Comparison of ENCODE assay signal across 8 mouse cellular contexts in the genomic region with DNA sequence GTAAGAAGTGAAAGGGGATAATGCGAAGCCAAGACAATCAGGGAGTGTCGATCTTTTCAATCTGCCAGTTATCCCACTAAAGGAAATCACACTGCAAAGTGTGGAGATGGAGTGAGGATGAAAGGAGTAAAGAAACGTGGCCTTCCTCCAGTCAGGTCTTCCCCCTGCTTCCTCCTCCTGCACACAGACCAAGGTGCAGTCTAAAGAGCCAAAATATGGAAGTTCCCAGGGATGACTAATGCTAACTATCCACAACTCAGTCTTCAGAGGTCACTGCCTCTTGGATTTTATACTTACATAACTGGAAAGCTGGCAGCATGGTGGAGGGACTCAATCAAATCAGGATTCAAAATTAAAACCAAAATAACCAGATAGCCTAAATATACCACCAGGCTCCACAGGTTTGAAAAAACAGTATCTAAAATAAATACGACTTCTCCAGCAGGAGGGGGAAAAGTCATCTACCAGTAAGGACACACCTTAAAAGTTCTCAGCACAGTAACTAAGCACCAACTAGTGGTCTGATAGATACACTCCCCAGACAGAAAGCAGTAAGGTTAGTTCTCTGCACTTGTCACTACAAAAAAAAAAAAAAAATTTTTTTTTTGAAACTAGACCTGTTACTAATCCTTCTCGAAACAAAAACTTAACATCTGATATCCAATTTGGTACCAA. TPM values are rescaled to one million over a fixed set of nuclear protein-coding genes. Genes with fewer than 3 reads are reported as not detected.
DNase-seq lines count a peak whose midpoint lies in the region; ATAC-seq and TF ChIP-seq lines count a peak whose summit lies in the region.

No protein-coding gene starts in this region.

- peak overlapping the region; percentile 99 for H3K27ac ChIP-seq in spleen, adult 2 months (ENCODE audit: insufficient read depth, low read length)
- peak overlapping the region; percentile 95 for H3K27ac ChIP-seq in embryonic facial prominence, embryonic 12.5 days
- H3K27ac ChIP-seq in intestine, postnatal 0 days (ENCODE audit: low read depth, low read length) = peak overlapping the region; percentile 96; the same call in 1 of the 2 replicates

- H3K36me3 ChIP-seq in spleen, adult 2 months (ENCODE audit: control insufficient read depth, insufficient read depth, low read length) = no peaks in the 10 kb centered on the region; the same call in 1 of the 2 replicates
- no peaks in the 10 kb centered on the region for H3K36me3 ChIP-seq in embryonic facial prominence, embryonic 12.5 days
- H3K36me3 ChIP-seq in intestine, postnatal 0 days (ENCODE audit: control insufficient read depth, insufficient read depth) = no peaks in the 10 kb centered on the region

- WGBS in spleen, adult 2 months = 4% methylated on average over 5 of the region's 5 CpGs
- 11% methylated on average over 5 of the region's 5 CpGs for WGBS in embryonic facial prominence, embryonic 12.5 days
- 20% methylated on average over 5 of the region's 5 CpGs for WGBS in intestine, postnatal 0 days

- peak overlapping the region; percentile 61 for H3K4me2 ChIP-seq in embryonic facial prominence, embryonic 12.5 days (replicated peaks)
- H3K4me2 ChIP-seq in intestine, postnatal 0 days (replicated peaks; ENCODE audit: low read depth) = peak overlapping the region; percentile 74

- H3K4me1 ChIP-seq in spleen, adult 2 months (ENCODE audit: control insufficient read depth, insufficient read depth, insufficient read length) = peaks cover 25% of the 10 kb centered on the region
- H3K4me1 ChIP-seq in embryonic facial prominence, embryonic 12.5 days = peaks cover 47% of the 10 kb centered on the region
- peaks cover 12% of the 10 kb centered on the region for H3K4me1 ChIP-seq in intestine, postnatal 0 days (replicated peaks; ENCODE audit: control insufficient read depth, insufficient read depth, low read length)

- H3K27me3 ChIP-seq in spleen, adult 2 months (ENCODE audit: control insufficient read depth, insufficient read depth, low read length) = no peaks in the 10 kb centered on the region
- no peaks in the 10 kb centered on the region for H3K27me3 ChIP-seq in embryonic facial prominence, embryonic 12.5 days
- no peaks in the 10 kb centered on the region for H3K27me3 ChIP-seq in intestine, postnatal 0 days (replicated peaks; ENCODE audit: control insufficient read depth, insufficient read depth, low read length)

- DNase-seq in spleen, adult 2 months (ENCODE audit: low read depth in 1 of 2, low spot score in 2 of 2) = no peak
- DNase-seq in spleen, postnatal 10 days (ENCODE audit: low spot score in 2 of 2) = no peak
- peak; percentile 62 for DNase-seq in naive thymus-derived CD4-positive, alpha-beta T cell, adult 2 months (ENCODE audit: low read depth)
- no peak for DNase-seq in right cerebral cortex, postnatal 10 days (ENCODE audit: low spot score in 2 of 2)
- no peak for DNase-seq in spleen, postnatal 4 days (ENCODE audit: low spot score in 2 of 2)
- DNase-seq in kidney, postnatal 10 days = no peak

- H3K9me3 ChIP-seq in embryonic facial prominence, embryonic 12.5 days = no peaks in the 10 kb centered on the region
- no peaks in the 10 kb centered on the region for H3K9me3 ChIP-seq in intestine, postnatal 0 days (ENCODE audit: control insufficient read depth)

- ATAC-seq in embryonic facial prominence, embryonic 12.5 days (ENCODE audit: insufficient number of reproducible peaks, insufficient read depth, low FRiP score, low TSS enrichment) = no peak
- ATAC-seq in intestine, postnatal 0 days = no peak

- TF ChIP-seq POLR2A in spleen, adult 2 months (IDR thresholded peaks at IDR 0.05; ENCODE audit: low read depth, low read length) = no peak

- H3K4me3 ChIP-seq in spleen, adult 2 months (ENCODE audit: extremely low read depth, insufficient read depth, insufficient read length) = peak overlapping the region; percentile 98
- H3K4me3 ChIP-seq in embryonic facial prominence, embryonic 12.5 days = peak overlapping the region; percentile 92
- peak overlapping the region; percentile 94 for H3K4me3 ChIP-seq in intestine, postnatal 0 days (ENCODE audit: low read depth, low read length)

- no peak overlapping the region; the same call in 1 of the 2 replicates for H3K9ac ChIP-seq in embryonic facial prominence, embryonic 12.5 days
- H3K9ac ChIP-seq in intestine, postnatal 0 days (ENCODE audit: low read depth, low read length) = no peak overlapping the region

- TF ChIP-seq CTCF in spleen, adult 2 months (IDR thresholded peaks at IDR 0.05; ENCODE audit: extremely low read depth, insufficient read depth, insufficient read length, insufficient replicate concordance) = no peak
- peak; percentile 35; the same call in 1 of the 2 replicates for TF ChIP-seq CTCF in intestine, postnatal 0 days (IDR thresholded peaks at IDR 0.05; ENCODE audit: low read depth)

RNA-seq across cellular contexts. Expression of a gene that starts 18.5 kb away (rescaled TPM):
- polyA plus RNA-seq in spleen, adult 2 months (2012; rRNA removed) = 20.6 and 22.3 TPM in 2 replicates
- 4.5 and 4.9 TPM in 2 replicates for polyA plus RNA-seq in embryonic facial prominence, embryonic 12.5 days (2016; fragmentation: Nextera tagmentation; extraction: Ambion mirVana)
- 2.2 TPM in 2 replicates for polyA plus RNA-seq in intestine, postnatal 0 days (2015; fragmentation: Nextera tagmentation; extraction: Ambion mirVana)
